Mouse (Mus musculus): ENCODE data around the gene 4933407L21Rik.
A peak's percentile ranks its signal among the peaks of the same experiment; 100 is the strongest.
"Not testable (repeated sequence)": the region's sequence is repeated elsewhere in the genome, so short reads cannot be mapped to it uniquely, and the experiment has no call there.

The 4933407L21Rik gene

GRCm38 (mm10) chr1:85959889-85960276 lies 31.6 kb downstream of the 4933407L21Rik start:
- no peak for DNase-seq

DNA sequence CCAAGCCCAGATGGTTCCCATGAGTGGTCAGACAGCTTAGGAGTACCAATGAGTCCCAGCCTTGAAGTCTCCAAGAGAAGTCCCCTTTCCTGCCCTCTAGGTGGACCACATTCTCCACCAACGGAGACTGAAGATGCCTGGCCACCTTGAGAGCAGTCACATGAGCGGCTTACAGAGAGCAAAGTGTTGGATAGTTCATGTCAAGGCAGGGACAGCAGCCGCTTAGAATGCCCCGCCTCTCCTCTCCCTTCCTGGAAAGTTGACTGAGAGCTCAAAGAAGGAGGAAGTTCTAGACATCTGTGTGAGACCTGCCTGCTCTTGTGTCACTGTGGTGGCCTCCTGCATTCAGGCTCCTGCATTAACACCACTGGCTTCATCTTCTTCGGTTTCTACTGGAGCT lies 32.6 kb downstream of the 4933407L21Rik start, which contains the start of gene Gpr55:
Gene Gpr55, minus strand, starts transcription at position 135 of the 400 bp plus-strand sequence.
- peak; percentile 40 to 54 for DNase-seq

DNA sequence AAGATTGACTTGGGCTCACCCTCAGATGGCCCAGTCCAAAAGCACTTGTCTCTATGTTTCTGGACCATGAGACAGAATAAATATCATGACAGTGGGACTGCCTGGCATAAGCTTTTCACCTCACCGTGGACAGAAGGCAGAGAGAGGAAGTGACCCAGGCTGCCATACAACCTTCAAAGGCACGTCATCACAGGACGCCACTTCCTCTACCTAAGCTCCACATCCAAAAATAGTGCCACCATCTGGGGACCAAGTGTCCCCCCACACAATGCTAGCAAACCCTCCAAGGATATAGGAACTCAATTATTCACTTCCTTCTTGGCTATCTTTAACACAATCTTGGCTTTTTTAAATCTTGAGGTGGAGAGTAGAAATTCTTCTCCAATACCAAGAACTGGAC lies 33.8 kb downstream of the 4933407L21Rik start:
- DNase-seq, result no peak

GRCm38 (mm10) chr1:85965856-85966255 lies 37.6 kb downstream of the 4933407L21Rik start:
- DNase-seq, result no peak

GRCm38 (mm10) chr1:85969081-85969480 lies 40.8 kb downstream of the 4933407L21Rik start:
- DNase-seq, result no peak

DNA sequence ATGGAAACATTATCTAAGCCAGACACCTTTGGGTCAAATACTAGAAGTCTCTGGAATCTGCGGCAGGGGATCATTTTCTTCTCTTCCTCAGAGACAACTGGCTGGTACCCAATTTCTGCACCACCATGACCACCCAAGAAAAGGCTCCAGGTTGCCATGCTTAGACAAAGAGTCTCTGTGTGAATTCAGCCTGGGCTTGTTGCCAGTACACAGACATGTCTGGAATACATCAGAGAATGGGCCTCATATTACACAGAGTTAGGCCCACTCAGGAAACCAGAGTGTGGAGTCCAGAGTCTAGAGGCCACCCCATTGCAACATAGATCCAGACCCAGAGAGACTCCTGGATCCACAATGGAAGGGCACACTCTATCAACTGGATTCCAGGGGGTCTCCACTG lies 41.2 kb downstream of the 4933407L21Rik start:
- no peak for DNase-seq

DNA sequence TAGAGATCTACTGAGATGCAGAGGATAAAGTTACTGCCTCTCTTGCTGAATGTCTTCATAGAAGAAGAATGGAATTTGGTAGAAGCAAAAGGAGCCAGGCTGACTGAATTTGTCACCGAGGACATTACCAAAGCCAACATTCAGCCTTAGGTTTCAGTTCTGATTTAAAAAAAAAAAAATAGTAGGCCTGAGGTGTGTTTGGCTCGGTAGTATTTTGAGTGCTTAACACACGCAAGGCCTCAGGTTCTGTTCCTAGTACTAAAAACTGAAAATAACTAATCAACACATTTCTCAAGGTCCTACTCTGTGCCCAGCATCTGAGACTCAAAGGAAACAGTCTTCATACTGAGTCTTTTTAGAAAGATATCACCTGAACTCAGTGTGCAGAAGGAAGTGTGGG lies 42.8 kb downstream of the 4933407L21Rik start:
- DNase-seq, result no peak

DNA sequence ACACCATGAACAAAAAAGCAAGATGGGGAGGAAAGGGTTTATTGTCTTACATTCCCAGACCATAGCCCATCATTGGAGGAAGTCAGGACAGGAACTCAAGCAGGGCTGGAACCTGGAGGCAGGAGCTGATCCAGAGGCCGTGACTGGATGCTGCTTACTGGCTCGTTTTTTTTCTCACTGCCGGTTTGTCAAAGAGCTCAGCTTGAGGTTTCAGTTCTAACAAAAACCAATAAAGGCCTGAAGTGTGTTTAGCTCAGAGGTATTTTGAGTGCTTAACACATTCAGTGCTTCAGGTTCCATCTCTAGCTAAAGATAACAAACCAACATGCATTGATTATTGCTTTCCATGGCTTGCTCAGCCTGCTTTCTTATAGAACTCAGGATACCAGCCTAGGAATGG lies 44.1 kb downstream of the 4933407L21Rik start:
- DNase-seq, result no peak

- no peak for DNase-seq
These were observed 45.2 kb downstream of the 4933407L21Rik start for GRCm38 (mm10) chr1:85973468-85973877.

DNA sequence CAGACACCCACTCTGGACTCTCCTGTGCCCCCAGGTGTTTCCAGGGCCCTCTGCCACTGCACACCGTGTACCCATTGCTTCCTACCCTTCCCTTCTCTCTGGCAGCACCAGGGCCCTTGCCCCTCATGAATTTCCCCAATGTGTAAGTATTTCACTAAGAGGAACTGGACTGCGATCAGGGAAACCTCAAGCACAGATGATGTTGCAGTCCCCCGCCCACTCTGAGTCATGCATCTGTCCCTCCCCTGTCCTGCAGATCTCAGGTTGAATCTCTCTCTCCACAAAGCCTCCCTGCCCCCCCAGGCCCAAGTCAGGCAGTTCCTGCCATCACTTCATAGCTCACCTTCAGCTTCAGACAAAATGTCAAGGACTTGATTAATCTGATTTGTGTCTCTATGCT lies 49.4 kb downstream of the 4933407L21Rik start:
- peak; percentile 12 to 18 for DNase-seq

DNA sequence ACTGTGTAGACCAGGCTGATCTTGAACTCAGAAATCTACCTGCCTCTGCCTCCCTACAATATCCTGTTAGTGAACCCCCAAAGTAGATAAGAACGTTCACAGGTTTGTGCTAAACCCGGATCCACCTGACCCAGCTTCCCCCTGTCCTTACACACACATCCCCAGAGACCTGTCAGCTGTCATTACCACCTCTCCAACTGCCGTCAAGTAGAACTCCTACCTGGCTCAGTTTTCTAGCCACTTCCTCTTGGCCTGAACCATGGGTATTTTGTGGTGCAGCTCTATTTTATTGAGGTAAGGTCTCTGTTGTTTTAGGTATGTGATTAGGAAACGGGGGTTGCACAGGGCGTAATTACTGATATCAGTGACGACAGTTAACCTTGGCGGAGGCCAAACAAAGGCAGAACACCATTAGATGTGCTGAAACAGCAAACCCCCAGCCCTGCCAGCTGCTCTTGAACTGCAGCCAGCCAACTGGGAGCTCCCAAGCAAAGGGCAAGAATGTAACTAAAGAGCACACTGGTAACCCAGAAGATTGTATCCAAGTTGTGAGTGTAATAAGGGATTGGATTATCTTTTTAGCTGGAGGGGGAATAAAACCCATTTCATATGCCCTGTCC lies 53.6 kb downstream of the 4933407L21Rik start:
- DNase-seq, result no peak

- no peak for DNase-seq
These were observed 57.5 kb downstream of the 4933407L21Rik start for GRCm38 (mm10) chr1:85985784-85986183.

GRCm38 (mm10) chr1:85988351-85988750 lies 60.1 kb downstream of the 4933407L21Rik start:
- peak in 1 of 2 experiments; percentile 10 for DNase-seq

DNA sequence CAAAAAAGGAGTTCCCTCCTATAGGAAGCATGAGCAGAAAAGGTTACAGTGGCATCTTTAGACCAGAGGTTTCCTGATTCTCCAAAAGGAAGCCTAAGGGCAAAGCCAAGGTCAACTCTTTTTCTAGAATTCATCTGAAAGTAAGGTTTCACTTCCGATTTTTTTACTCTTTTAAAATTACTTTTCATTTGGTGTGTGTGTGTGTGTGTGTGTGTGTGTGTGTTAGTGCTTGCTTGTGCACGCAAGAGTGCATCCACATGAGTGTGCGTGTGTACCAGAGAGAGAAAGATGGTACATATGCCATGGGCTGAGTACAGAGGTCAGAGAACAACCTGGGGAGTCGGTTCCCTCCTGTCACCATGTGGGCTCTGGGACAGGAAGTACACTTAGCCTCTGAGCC lies 60.6 kb downstream of the 4933407L21Rik start:
- not testable (repeated sequence) for DNase-seq
